Mouse (Mus musculus): Measurements from ENCODE around the gene Zfp189. TPM values are rescaled to one million over a fixed set of nuclear protein-coding genes. Genes with fewer than 3 reads are reported as not detected.

Zfp189 gene
- polyA plus RNA-seq, 1 experiment from 2014 or later, result 7.5 TPM

Other genes starting within 250 kb of the Zfp189 start
- gene Acnat2, start 113.0 kb upstream of the Zfp189 start, polyA plus RNA-seq (2015; fragmentation: Nextera tagmentation; extraction: Ambion mirVana), result not detected in 2 replicates
- 0.15 and 0.45 TPM in 2 replicates for gene Acnat1, start 47.3 kb upstream of the Zfp189 start, polyA plus RNA-seq (2015; fragmentation: Nextera tagmentation; extraction: Ambion mirVana)
- 0.22 TPM in 1 of 2 replicates, not detected in the other for gene Baat, start 14.6 kb upstream of the Zfp189 start, polyA plus RNA-seq (2015; fragmentation: Nextera tagmentation; extraction: Ambion mirVana)
- 66.4 and 68.9 TPM in 2 replicates for gene Mrpl50, start 83 bp upstream of the Zfp189 start, polyA plus RNA-seq (2015; fragmentation: Nextera tagmentation; extraction: Ambion mirVana)
- 0.08 and 0.23 TPM in 2 replicates for gene Aldob, start 28.4 kb downstream of the Zfp189 start, polyA plus RNA-seq (2015; fragmentation: Nextera tagmentation; extraction: Ambion mirVana)
- 35.7 and 39.3 TPM in 2 replicates for gene Tmem246, start 76.7 kb downstream of the Zfp189 start, polyA plus RNA-seq (2015; fragmentation: Nextera tagmentation; extraction: Ambion mirVana)
- gene Rnf20, start 110.8 kb downstream of the Zfp189 start, polyA plus RNA-seq (2015; fragmentation: Nextera tagmentation; extraction: Ambion mirVana), result 37.7 and 43.1 TPM in 2 replicates
- 0.05 and 0.07 TPM in 2 replicates for gene Ppp3r2, start 160.8 kb downstream of the Zfp189 start, polyA plus RNA-seq (2015; fragmentation: Nextera tagmentation; extraction: Ambion mirVana)